Comparison of ENCODE assay signal across 8 mouse cellular contexts in genomic region chr3:49093818-49094680, GRCm38 (mm10).
DNase-seq lines count a peak whose midpoint lies in the region.

No protein-coding gene starts in this region.

- intact Hi-C loops in left cerebral cortex, postnatal 25 days (cut with DNase I) = loop anchor here (1.0 to 5.0 kb wide), 5 partner anchors 983 to 1812 kb away; no protein-coding TSS in a partner anchor

- peak; percentile 15 to 61 for DNase-seq in heart, adult 18-20 months
- DNase-seq in heart, adult 11 months = no peak
- DNase-seq in cerebellum, postnatal 4 days (ENCODE audit: low spot score in 2 of 2) = peak; percentile 36 to 59
- DNase-seq in frontal cortex, postnatal 36 days (ENCODE audit: low spot score in 2 of 2) = peak; percentile 61 to 80
- DNase-seq in kidney, adult 11 months = peak; percentile 14
- peak; percentile 67 to 84 for DNase-seq in left cerebral cortex, postnatal 25 days (ENCODE audit: low spot score in 2 of 2)
- DNase-seq in neural tube, embryonic 10.5 days (ENCODE audit: extremely low spot score, low spot score) = peak; percentile 55
- peak; percentile 16 for DNase-seq in thymus, postnatal 4 days
